Mouse (Mus musculus) cerebellum, adult 18-20 months (tissue): ENCODE measurements around the gene Hinfp.
"Not testable (repeated sequence)": the region's sequence is repeated elsewhere in the genome, so short reads cannot be mapped to it uniquely, and the experiment has no call there.

Experiments
- DNase-seq, 2 experiments: peaks; one replicate each; pipeline ENCODE4 v3.0.0; 2021

Hinfp gene

GRCm38 (mm10) chr9:44330736-44331135, 25.3 kb upstream of the Hinfp start:
- no peak for DNase-seq

- DNase-seq, result no peak
Observed at GRCm38 (mm10) chr9:44327926-44328325, 22.5 kb upstream of the Hinfp start.

GRCm38 (mm10) chr9:44327064-44327711, 21.7 kb upstream of the Hinfp start:
- peak in 1 of 2 experiments; percentile 33 for DNase-seq

GRCm38 (mm10) chr9:44326371-44327063, 21.0 kb upstream of the Hinfp start:
- peak; percentile 83 to 92 for DNase-seq

GRCm38 (mm10) chr9:44325768-44326370, 20.4 kb upstream of the Hinfp start, which contains the start of gene Dpagt1:
TSS of gene Dpagt1 (plus strand) at chr9:44326019.
- no peak for DNase-seq

- DNase-seq, result not testable (repeated sequence)
Observed at GRCm38 (mm10) chr9:44325032-44325767, 19.7 kb upstream of the Hinfp start.

- DNase-seq, result no peak
Observed at GRCm38 (mm10) chr9:44324147-44324546, 18.7 kb upstream of the Hinfp start.

GRCm38 (mm10) chr9:44323656-44324055, 18.2 kb upstream of the Hinfp start:
- not testable (repeated sequence) for DNase-seq

- DNase-seq, result no peak
Observed at GRCm38 (mm10) chr9:44320799-44321133, 15.3 kb upstream of the Hinfp start.

GRCm38 (mm10) chr9:44319887-44320798, 14.7 kb upstream of the Hinfp start, which contains the start of gene C2cd2l:
TSS of gene C2cd2l (minus strand) at chr9:44320285.
- DNase-seq, result peak; percentile 89 to 97

- DNase-seq, result peak in 1 of 2 experiments; percentile 37
Observed at GRCm38 (mm10) chr9:44319105-44319886, 13.8 kb upstream of the Hinfp start.

- no peak for DNase-seq
Observed at GRCm38 (mm10) chr9:44318826-44319095, 13.3 kb upstream of the Hinfp start.

GRCm38 (mm10) chr9:44318076-44318825, 12.8 kb upstream of the Hinfp start:
- DNase-seq, result no peak

- DNase-seq, result no peak
Observed at GRCm38 (mm10) chr9:44317452-44317851, 12.0 kb upstream of the Hinfp start.

GRCm38 (mm10) chr9:44314910-44315309, 9.4 kb upstream of the Hinfp start:
- DNase-seq, result no peak

- DNase-seq, result no peak
Observed at GRCm38 (mm10) chr9:44314257-44314547, 8.7 kb upstream of the Hinfp start.

- DNase-seq, result peak; percentile 45 to 60
Observed at GRCm38 (mm10) chr9:44313476-44314256, 8.2 kb upstream of the Hinfp start.

GRCm38 (mm10) chr9:44311136-44312134, 6.0 kb upstream of the Hinfp start:
- no peak for DNase-seq

- DNase-seq, result no peak
Observed at GRCm38 (mm10) chr9:44310750-44311135, 5.3 kb upstream of the Hinfp start.
